Mouse (Mus musculus) liver, embryonic 18 days (tissue): Measurements from ENCODE around the gene Gm20867. TPM values are rescaled to one million over a fixed set of nuclear protein-coding genes. Genes with fewer than 3 reads are reported as not detected.

Experiments used
- polyA plus RNA-seq: library from polyadenylated mRNA; depleted of rRNA; stranded (reverse); fragments of >200 nt; gene quantifications from 2 replicates; pipeline ENCODE4 v1.2.3, GENCODE M21; 2012; rRNA removed

Gene Gm20867
- not detected in 2 replicates for polyA plus RNA-seq

DNA sequence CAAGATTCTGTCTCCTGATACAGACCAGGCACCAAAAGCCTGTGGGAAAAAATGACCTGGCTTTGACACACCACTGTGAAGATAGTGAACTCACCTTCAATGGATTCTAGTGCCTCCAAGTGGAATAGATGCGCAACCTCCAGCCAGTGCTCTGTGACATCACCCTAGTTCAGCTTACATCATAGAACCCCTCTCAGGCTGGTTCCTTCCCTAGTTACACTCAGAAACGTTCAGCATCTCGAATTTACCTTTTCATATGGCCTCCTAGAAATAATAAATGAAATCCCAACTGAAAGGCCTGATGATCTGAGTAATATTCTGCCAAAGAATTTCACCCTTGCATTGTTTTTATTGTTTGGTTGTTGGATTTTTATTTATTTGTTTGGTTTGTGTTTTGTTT is at the start of gene Gm20867:
TSS of gene Gm20867 (minus strand) at position 101 of the 400 bp plus-strand sequence.

Other genes with a start within 250 kb of the Gm20867 start
- not detected in 2 replicates for gene Gm29564, start 249.8 kb upstream of the Gm20867 start, polyA plus RNA-seq